Mouse (Mus musculus): Measurements from ENCODE around the gene Grk1.

Grk1 gene

GRCm38 (mm10) chr8:13430412-13430811, 25.5 kb downstream of the Grk1 start:
- no peak for DNase-seq (ENCODE audit: low spot score)

- no peak for DNase-seq (ENCODE audit: low spot score)
Observed at GRCm38 (mm10) chr8:13430866-13431265, 26.0 kb downstream of the Grk1 start.

GRCm38 (mm10) chr8:13433130-13433529, 28.2 kb downstream of the Grk1 start:
- no peak for DNase-seq (ENCODE audit: low spot score)

DNA sequence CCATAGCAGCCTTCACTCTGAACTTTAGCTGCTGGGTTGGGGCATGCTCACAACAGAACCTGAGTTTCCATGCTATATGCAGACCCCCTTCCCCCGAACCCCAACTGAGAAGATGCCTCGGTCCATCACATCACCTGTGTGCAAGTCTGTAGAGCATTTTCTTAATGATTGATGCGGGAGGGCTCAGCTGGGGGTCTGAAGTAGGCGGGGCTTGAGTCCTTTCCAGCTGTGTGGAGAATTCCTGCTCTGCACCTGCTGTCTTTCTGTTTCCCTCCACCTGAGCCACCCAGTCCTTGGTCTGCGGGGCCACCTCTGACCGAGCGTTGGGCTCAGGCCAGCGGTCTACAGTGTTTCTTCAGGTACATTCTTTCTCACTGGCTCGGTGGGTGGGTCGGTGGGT, 30.0 kb downstream of the Grk1 start, which contains the start of gene Tmem255b:
Gene Tmem255b, plus strand, starts transcription at position 301 of the 400 bp plus-strand sequence.
- DNase-seq (ENCODE audit: low spot score) = no peak

- DNase-seq (ENCODE audit: low spot score) = no peak
Observed at GRCm38 (mm10) chr8:13436052-13436451, 31.2 kb downstream of the Grk1 start.

DNA sequence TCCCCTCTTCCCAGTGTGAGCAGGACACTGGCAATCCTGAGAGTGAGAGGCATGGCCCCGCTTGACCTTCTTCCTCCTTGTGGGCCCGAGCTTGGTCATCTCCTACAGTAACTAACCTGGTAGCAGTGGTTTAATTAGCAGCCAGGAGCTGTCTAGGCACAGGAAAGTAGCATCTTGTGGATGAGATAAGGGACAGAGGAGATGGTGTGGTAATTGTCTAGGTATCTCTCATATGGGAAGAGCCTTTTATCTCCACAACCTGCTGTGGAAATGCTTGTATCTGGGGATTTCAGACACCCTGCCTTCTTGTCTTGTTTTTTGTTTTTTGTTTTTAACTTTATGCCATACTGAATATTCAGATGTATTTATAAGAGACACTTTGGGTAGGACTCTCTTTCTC, 32.6 kb downstream of the Grk1 start:
- no peak for DNase-seq (ENCODE audit: low spot score)

GRCm38 (mm10) chr8:13442152-13442551, 37.3 kb downstream of the Grk1 start:
- DNase-seq (ENCODE audit: low spot score) = no peak

DNA sequence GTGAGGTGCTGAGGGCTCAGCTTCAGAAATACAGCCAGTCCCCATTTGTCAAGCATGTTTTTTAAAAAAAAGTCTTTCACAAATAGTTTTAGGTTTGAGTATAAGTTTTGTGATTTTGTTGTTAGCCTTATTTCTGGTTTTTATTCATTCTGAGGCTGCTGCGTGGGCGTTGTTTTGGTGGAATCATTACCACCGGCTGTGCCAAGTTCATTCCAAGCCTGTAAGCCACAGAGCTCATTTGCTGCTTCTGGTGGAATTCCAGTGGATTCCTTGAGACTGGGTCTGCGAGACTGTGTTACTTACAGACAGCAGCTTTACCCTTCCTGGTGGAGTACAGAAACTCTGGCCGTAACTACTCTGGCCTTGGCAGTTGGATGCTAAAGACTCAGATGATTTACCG, 41.6 kb downstream of the Grk1 start:
- no peak for DNase-seq (ENCODE audit: low spot score)

- DNase-seq (ENCODE audit: low spot score) = peak; percentile 59
Observed at GRCm38 (mm10) chr8:13448145-13448544, 43.3 kb downstream of the Grk1 start.

- DNase-seq (ENCODE audit: low spot score) = no peak
Observed at GRCm38 (mm10) chr8:13451747-13452277, 46.9 kb downstream of the Grk1 start.

DNA sequence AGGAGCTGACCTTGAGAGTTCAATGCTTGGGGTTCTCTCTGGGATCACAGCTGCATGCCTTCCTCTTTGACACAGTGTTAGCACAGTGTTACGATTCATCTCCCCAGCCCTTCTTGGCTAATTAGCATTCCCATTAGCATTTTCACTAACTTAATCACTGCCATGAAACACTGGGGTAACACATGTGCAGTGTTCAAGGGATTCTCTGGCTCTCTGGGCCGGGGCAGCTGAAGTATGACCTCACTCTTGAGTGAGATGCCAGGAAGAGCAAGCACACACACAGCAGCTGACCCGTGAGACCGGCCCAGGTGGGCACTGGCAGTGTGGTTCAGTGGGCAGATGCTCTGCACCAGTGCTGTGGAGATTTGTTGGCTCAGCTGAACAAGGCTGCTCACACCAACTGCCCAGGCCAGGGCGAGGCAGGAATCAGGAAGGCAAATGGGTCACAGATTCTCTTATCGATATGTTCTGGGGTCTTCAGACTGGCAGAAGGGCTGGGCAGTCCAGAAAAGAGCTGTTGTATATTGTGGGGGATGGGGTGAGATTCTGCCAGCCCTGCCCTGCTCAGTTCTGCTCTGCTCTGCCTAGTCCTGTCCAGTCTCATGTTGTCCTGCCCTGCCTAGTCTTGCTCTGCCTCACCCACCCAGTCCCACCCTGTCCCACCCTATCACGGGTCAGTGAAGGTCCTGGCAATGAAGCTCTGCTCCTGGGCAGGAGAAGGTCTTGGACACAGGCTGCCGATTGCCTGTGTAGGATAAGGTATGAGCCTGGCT, 49.6 kb downstream of the Grk1 start:
- no peak for DNase-seq (ENCODE audit: low spot score)

GRCm38 (mm10) chr8:13455295-13455694, 50.4 kb downstream of the Grk1 start:
- DNase-seq (ENCODE audit: low spot score) = peak; percentile 72

DNA sequence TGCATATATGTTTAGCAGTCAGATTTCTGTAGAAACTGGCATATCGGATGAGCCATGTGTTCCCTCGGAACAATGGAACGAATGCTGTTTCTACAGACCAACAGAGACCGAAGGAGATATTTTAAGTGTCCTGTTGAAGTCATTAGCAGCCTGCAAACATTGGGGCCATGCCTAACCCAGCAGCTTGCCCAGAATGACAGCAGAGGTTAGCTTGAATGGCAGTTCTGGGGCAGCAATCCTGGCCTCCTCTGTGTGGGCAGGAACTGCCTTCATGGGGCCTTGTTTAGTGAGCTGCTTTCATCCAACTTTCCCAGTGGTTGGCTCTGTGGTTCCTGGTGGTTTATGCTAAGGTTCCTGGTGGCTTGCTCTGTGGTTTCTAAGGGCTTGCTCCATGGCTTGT, 54.5 kb downstream of the Grk1 start:
- no peak for DNase-seq (ENCODE audit: low spot score)

DNA sequence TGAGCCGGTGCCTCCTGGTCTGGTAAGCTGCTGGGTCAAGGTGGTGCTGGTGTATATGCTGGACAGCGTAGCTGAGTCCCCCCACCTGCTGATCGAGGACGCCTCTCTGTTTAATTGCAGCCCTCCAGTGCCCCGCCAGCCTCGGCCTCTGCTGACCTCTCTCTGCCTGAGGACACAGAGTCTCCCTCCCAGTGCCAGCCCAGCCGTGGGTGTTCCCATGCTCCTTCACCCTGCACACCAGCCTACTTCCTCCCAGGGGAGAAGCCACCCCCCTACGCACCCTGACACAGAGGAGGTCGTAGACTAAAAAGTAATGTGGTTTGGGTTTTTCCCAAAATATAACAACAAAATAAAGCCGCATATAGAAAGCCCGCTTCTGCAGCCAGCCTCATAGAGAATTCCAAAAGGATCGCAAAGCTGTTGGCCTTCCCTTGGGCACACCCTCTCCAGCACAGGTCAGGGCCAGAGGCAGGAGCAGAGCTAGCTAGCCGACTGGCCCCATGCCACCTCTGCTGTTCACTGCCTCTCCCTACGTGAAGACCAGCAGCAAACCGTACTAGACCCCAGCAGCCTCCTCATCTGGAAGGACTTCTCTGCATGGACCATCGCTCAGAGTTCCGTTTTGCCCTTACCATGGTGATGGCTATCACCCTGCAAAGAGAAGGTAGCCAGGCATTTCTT, 56.3 kb downstream of the Grk1 start:
- DNase-seq (ENCODE audit: low spot score) = no peak

- peak; percentile 85 for DNase-seq (ENCODE audit: low spot score)
Observed at GRCm38 (mm10) chr8:13461843-13462242, 57.0 kb downstream of the Grk1 start.

- DNase-seq (ENCODE audit: low spot score) = no peak
Observed at GRCm38 (mm10) chr8:13462392-13462791, 57.5 kb downstream of the Grk1 start.

DNA sequence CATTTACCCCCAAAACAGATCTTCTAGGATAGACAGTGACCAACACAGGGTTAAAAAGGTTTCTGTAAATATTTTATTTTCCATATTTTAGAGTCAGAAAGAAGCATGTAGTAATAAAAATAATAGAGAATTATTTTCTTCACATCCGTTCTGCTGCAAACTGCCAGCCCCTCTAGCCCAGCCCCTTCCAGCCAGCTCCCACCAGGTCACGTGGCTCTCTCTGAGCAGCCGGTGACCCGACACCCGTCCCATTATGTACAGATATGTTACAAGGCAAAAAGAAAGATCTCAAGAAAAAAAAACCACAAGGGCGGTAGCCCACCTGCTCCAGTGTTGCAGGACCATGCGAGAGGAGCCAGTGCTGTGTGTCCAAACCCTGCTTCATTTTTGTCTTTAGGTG, 60.4 kb downstream of the Grk1 start:
- DNase-seq (ENCODE audit: low spot score) = no peak

- DNase-seq (ENCODE audit: low spot score) = peak; percentile 37
Observed at GRCm38 (mm10) chr8:13466989-13467388, 62.1 kb downstream of the Grk1 start.

DNA sequence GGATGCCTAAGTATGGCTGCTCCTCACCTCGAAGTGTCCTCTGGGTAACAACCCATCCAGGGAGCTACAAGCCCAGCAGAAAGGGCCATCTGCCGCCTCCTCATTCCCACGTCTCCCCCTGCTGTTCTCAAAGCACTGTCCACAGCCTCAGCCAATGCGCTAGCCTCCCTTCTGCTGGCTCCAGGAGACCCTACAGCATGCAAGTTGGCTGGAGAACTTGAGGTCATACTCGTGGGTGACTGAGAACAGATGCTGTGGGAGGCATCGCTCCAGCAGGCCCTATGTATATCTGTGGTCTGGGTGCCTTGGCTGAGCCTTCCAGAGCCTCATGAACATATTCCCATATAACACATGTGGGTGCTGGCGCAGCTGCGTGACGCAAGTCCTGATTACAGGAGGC, 63.9 kb downstream of the Grk1 start:
- DNase-seq (ENCODE audit: low spot score) = no peak

GRCm38 (mm10) chr8:13471484-13471883, 66.6 kb downstream of the Grk1 start:
- no peak for DNase-seq (ENCODE audit: low spot score)

Data from retina, embryonic 14.5 days (tissue).